Mouse (Mus musculus): ENCODE measurements around the gene Stk26. TPM values are rescaled to one million over a fixed set of nuclear protein-coding genes. Genes with fewer than 3 reads are reported as not detected.

The Stk26 gene
- polyA plus RNA-seq, 1 experiment from 2014 or later = 6.1 TPM

- ATAC-seq (ENCODE audit: insufficient read depth) (no peak), DNase-seq (no peak)
- Histone ChIP-seq H3K36me3 (ENCODE audit: insufficient read depth) (no peaks in the 10 kb centered on the region), H3K9me3 (ENCODE audit: low read depth, low read length) (no peaks in the 10 kb centered on the region), H3K27me3 (ENCODE audit: insufficient read depth, low read length) (no peaks in the 10 kb centered on the region), H3K4me3 (ENCODE audit: low read depth, low read length) (no peak overlapping the region), H3K9ac (no peak overlapping the region), H3K27ac (ENCODE audit: low read depth) (no peak overlapping the region), H3K4me1 (ENCODE audit: insufficient read depth) (no peaks in the 10 kb centered on the region), H3K4me2 (no peak overlapping the region)
- no peak for TF ChIP-seq CTCF (IDR thresholded peaks at IDR 0.05; ENCODE audit: low read depth)
- 76% methylated on average over 3 of the region's 3 CpGs for WGBS
Observed at GRCm38 (mm10) chrX:50835592-50835991, 5.3 kb upstream of the Stk26 start.

GRCm38 (mm10) chrX:50836029-50836691 is 4.7 kb upstream of the Stk26 start:
- Histone ChIP-seq H3K36me3 (ENCODE audit: insufficient read depth) (no peaks in the 10 kb centered on the region), H3K4me2 (no peak overlapping the region), H3K27me3 (ENCODE audit: insufficient read depth, low read length) (no peaks in the 10 kb centered on the region), H3K9me3 (ENCODE audit: low read depth, low read length) (no peaks in the 10 kb centered on the region), H3K9ac (no peak overlapping the region), H3K4me1 (ENCODE audit: insufficient read depth) (no peaks in the 10 kb centered on the region), H3K4me3 (ENCODE audit: low read depth, low read length) (no peak overlapping the region), H3K27ac (ENCODE audit: low read depth) (no peak overlapping the region)
- 50% methylated on average over 10 of the region's 10 CpGs for WGBS
- ATAC-seq (ENCODE audit: insufficient read depth) (no peak), DNase-seq (no peak)
- TF ChIP-seq CTCF (IDR thresholded peaks at IDR 0.05; ENCODE audit: low read depth) = no peak

- TF ChIP-seq CTCF (IDR thresholded peaks at IDR 0.05; ENCODE audit: low read depth) = no peak
- Histone ChIP-seq H3K27ac (ENCODE audit: low read depth) (peak overlapping the region; percentile 46), H3K4me1 (ENCODE audit: insufficient read depth) (no peaks in the 10 kb centered on the region), H3K9me3 (ENCODE audit: low read depth, low read length) (no peaks in the 10 kb centered on the region), H3K9ac (peak overlapping the region; percentile 40), H3K27me3 (ENCODE audit: insufficient read depth, low read length) (no peaks in the 10 kb centered on the region), H3K4me2 (peak overlapping the region; percentile 69), H3K4me3 (ENCODE audit: low read depth, low read length) (peak overlapping the region; percentile 50), H3K36me3 (ENCODE audit: insufficient read depth) (no peaks in the 10 kb centered on the region)
- peak; percentile 83 for ATAC-seq (ENCODE audit: insufficient read depth)
- peak; percentile 9 for DNase-seq
- WGBS = 14% methylated on average over 21 of the region's 23 CpGs
Observed at GRCm38 (mm10) chrX:50841587-50841986, 740 bp downstream of the Stk26 start.

- H3K36me3 ChIP-seq (ENCODE audit: insufficient read depth) = no peaks in the 10 kb centered on the region
- H3K27ac ChIP-seq (ENCODE audit: low read depth) = no peak overlapping the region; the same call in 1 of the 2 replicates
- H3K4me1 ChIP-seq (ENCODE audit: insufficient read depth) = no peaks in the 10 kb centered on the region
- TF ChIP-seq CTCF (IDR thresholded peaks at IDR 0.05; ENCODE audit: low read depth) = no peak
- 38% methylated on average over 9 of the region's 9 CpGs for WGBS
- H3K4me3 ChIP-seq (ENCODE audit: low read depth, low read length) = peak overlapping the region; percentile 50
- 0 out of 2 replicates have a peak overlapping the region, but pooled peaks have one; percentile 40 for H3K9ac ChIP-seq
- peak; percentile 11; the same call in 1 of the 2 replicates for ATAC-seq (ENCODE audit: insufficient read depth)
- H3K4me2 ChIP-seq = peak overlapping the region; percentile 69
- H3K9me3 ChIP-seq (ENCODE audit: low read depth, low read length) = no peaks in the 10 kb centered on the region
- DNase-seq = no peak
- H3K27me3 ChIP-seq (ENCODE audit: insufficient read depth, low read length) = no peaks in the 10 kb centered on the region
Observed at GRCm38 (mm10) chrX:50842046-50842445, 1.2 kb downstream of the Stk26 start.

- H3K27ac ChIP-seq (ENCODE audit: low read depth) = no peak overlapping the region
- H3K4me3 ChIP-seq (ENCODE audit: low read depth, low read length) = no peak overlapping the region
- no peaks in the 10 kb centered on the region for H3K27me3 ChIP-seq (ENCODE audit: insufficient read depth, low read length)
- no peak for TF ChIP-seq CTCF (IDR thresholded peaks at IDR 0.05; ENCODE audit: low read depth)
- ATAC-seq (ENCODE audit: insufficient read depth) (no peak), DNase-seq (no peak)
- 59% methylated on average over 6 of the region's 6 CpGs for WGBS
- no peak overlapping the region for H3K9ac ChIP-seq
- no peaks in the 10 kb centered on the region for H3K9me3 ChIP-seq (ENCODE audit: low read depth, low read length)
- no peaks in the 10 kb centered on the region for H3K36me3 ChIP-seq (ENCODE audit: insufficient read depth)
- no peaks in the 10 kb centered on the region for H3K4me1 ChIP-seq (ENCODE audit: insufficient read depth)
- no peak overlapping the region for H3K4me2 ChIP-seq
Observed at GRCm38 (mm10) chrX:50850428-50851184, 9.8 kb downstream of the Stk26 start.

- Histone ChIP-seq H3K4me2 (no peak overlapping the region), H3K9me3 (ENCODE audit: low read depth, low read length) (no peaks in the 10 kb centered on the region)
- no peak for TF ChIP-seq CTCF (IDR thresholded peaks at IDR 0.05; ENCODE audit: low read depth)
Observed at GRCm38 (mm10) chrX:50863771-50864170, 22.9 kb downstream of the Stk26 start.

GRCm38 (mm10) chrX:50864734-50865133 is 23.9 kb downstream of the Stk26 start:
- TF ChIP-seq CTCF (IDR thresholded peaks at IDR 0.05; ENCODE audit: low read depth) = no peak
- WGBS = 64% methylated on average over 5 of the region's 5 CpGs
- H3K4me2 ChIP-seq = no peak overlapping the region
- no peaks in the 10 kb centered on the region for H3K4me1 ChIP-seq (ENCODE audit: insufficient read depth)
- no peaks in the 10 kb centered on the region for H3K36me3 ChIP-seq (ENCODE audit: insufficient read depth)
- no peaks in the 10 kb centered on the region for H3K9me3 ChIP-seq (ENCODE audit: low read depth, low read length)
- H3K27ac ChIP-seq (ENCODE audit: low read depth) = no peak overlapping the region
- DNase-seq (no peak), ATAC-seq (ENCODE audit: insufficient read depth) (no peak)
- H3K27me3 ChIP-seq (ENCODE audit: insufficient read depth, low read length) = no peaks in the 10 kb centered on the region
- no peak overlapping the region for H3K4me3 ChIP-seq (ENCODE audit: low read depth, low read length)
- no peak overlapping the region for H3K9ac ChIP-seq

More at GRCm38 (mm10) chrX:50863771-50864170, 22.9 kb downstream of the Stk26 start:
- Histone ChIP-seq H3K9ac (no peak overlapping the region), H3K27ac (ENCODE audit: low read depth) (no peak overlapping the region), H3K27me3 (ENCODE audit: insufficient read depth, low read length) (no peaks in the 10 kb centered on the region), H3K4me1 (ENCODE audit: insufficient read depth) (no peaks in the 10 kb centered on the region), H3K4me3 (ENCODE audit: low read depth, low read length) (no peak overlapping the region), H3K36me3 (ENCODE audit: insufficient read depth) (no peaks in the 10 kb centered on the region)
- WGBS = 29% methylated on average over 2 of the region's 2 CpGs
- peak; percentile 6 for DNase-seq
- ATAC-seq (ENCODE audit: insufficient read depth) = no peak
